Mouse (Mus musculus) forebrain, embryonic 11.5 days (tissue): ENCODE data around the gene Cdc27. TPM values are rescaled to one million over a fixed set of nuclear protein-coding genes. Genes with fewer than 3 reads are reported as not detected.

Experiments
- ATAC-seq: fragments of 200-750 bp; cut with Nextera tagmentation; replicated peaks from 2 replicates; pipeline ENCODE4 v1.8.0; 2017; ENCODE audit warnings: moderate TSS enrichment; ENCODE audit not compliant: low FRiP score
- DNase-seq: peaks from one replicate; pipeline ENCODE4 v3.0.0-alpha.2; 2017; ENCODE audit warnings: low spot score
- H3K27ac ChIP-seq: fragments of 300-500 bp; sonication (generic); 2 replicates; pipeline ENCODE4 v1.5.1; 2014; ENCODE audit warnings: low read depth, low read length
- H3K27me3 ChIP-seq: fragments of 300-500 bp; sonication (generic); 2 replicates; pipeline ENCODE4 v1.6.1; 2014; ENCODE audit warnings: mild to moderate bottlenecking, low read length, mixed read lengths; ENCODE audit not compliant: control insufficient read depth, insufficient read depth
- H3K36me3 ChIP-seq: fragments of 300-500 bp; sonication (generic); 2 replicates; pipeline ENCODE4 v1.6.1; 2014; ENCODE audit warnings: mild to moderate bottlenecking, low read length, moderate library complexity, mixed read lengths; ENCODE audit not compliant: control insufficient read depth, insufficient read depth
- H3K4me1 ChIP-seq: fragments of 300-500 bp; sonication (generic); replicated peaks from 2 replicates; pipeline ENCODE4 v1.6.1; 2014; ENCODE audit warnings: low read length, mixed read lengths; ENCODE audit not compliant: control insufficient read depth, insufficient read depth
- H3K4me2 ChIP-seq: fragments of 300-500 bp; sonication (generic); 2 replicates; pipeline ENCODE4 v1.6.1; 2014; ENCODE audit warnings: low read depth, mild to moderate bottlenecking, low read length, moderate library complexity, mixed read lengths; ENCODE audit not compliant: severe bottlenecking
- H3K4me3 ChIP-seq: fragments of 300-500 bp; sonication (generic); 2 replicates; pipeline ENCODE4 v1.5.1; 2014; ENCODE audit warnings: low read depth, low read length
- H3K9ac ChIP-seq: fragments of 300-500 bp; sonication (generic); 2 replicates; pipeline ENCODE4 v1.6.1; 2014; ENCODE audit warnings: low read length
- H3K9me3 ChIP-seq: fragments of 300-500 bp; sonication (generic); 2 replicates; pipeline ENCODE4 v1.6.1; 2016; ENCODE audit warnings: low read length, mixed read lengths; ENCODE audit not compliant: control insufficient read depth
- WGBS: fragments of 180-500 bp; shearing (Covaris S2); extraction: QIAGEN DNeasy Blood & Tissue Kit; methylation state at CpG from one replicate; pipeline ENCODE4 v1.1.7; 2014; 5-methylcytosine and 5-hydroxymethylcytosine counted together
- polyA plus RNA-seq: library from polyadenylated mRNA; unstranded; fragments of >200 nt; fragmentation: Nextera tagmentation; extraction: Ambion mirVana; gene quantifications from 2 replicates; pipeline ENCODE4 v1.2.1, GENCODE M21; 2014

Cdc27 gene
- polyA plus RNA-seq, 1 experiment from 2014 or later: 62.7 TPM

DNA sequence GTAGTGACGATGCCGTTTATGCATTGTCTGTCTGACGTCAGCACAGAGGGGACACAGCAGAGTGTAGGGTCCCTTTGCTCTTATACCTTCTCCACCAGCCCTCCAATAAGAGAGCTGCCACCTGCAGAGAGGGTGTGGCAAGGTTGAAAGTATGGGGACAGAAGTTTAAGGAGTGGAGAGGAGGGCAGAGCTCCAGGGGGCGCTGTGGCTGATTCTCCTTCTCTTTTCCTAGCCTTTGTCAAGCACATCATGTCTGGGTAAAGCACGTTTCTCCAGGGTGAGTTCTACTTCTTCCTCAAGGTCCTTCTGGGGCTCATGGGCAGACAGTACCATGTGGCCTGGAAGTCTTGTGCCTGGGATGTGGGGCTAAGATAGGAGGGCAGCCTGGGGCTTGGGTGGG is 35.1 kb upstream of the Cdc27 start:
- H3K4me3 ChIP-seq: no peak overlapping the region
- no peak overlapping the region for H3K9ac ChIP-seq
- ATAC-seq (no peak), DNase-seq (no peak)
- H3K4me2 ChIP-seq: no peak overlapping the region
- WGBS: 81% methylated on average over 5 of the region's 5 CpGs
- H3K36me3 ChIP-seq: no peaks in the 10 kb centered on the region
- no peaks in the 10 kb centered on the region for H3K4me1 ChIP-seq
- H3K27ac ChIP-seq: no peak overlapping the region
- no peaks in the 10 kb centered on the region for H3K27me3 ChIP-seq
- no peaks in the 10 kb centered on the region for H3K9me3 ChIP-seq

DNA sequence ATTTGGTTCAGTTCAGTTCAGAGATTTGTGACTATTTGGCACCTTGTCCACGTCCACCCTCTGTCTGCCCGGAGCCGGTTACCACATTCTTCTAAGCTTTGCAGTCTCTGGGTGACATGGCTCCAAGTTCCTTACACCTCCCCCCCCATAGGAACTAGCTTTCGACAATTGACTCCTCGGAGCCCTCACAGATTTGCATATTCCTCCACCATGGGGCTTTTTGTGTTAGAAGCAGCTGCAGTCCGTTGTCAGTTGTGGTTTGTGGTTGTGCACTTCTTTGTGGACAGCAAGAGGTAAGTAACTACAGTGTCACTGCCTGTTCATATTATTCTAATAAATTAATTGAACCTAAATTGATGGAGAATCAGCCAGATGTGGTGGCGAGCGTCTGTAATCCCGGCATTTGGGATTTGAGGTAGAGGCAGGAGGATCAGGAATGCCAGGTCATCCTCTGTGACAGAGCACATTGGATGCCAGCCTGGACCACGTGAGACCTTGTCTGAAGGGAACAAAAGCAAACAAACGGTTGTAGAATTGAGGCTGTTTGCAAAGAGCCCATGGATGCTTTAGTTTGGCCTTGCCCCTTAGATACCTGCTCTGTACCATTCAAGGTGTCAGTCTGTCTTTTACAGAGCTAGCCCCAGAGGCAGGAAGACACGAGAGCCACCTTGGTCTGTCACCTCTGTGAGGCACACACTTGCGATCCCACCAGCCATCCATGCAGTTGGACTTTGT is 32.4 kb upstream of the Cdc27 start:
- no peak overlapping the region for H3K9ac ChIP-seq
- H3K27me3 ChIP-seq: no peaks in the 10 kb centered on the region
- 65% methylated on average over 13 of the region's 13 CpGs for WGBS
- H3K9me3 ChIP-seq: no peaks in the 10 kb centered on the region
- no peaks in the 10 kb centered on the region for H3K36me3 ChIP-seq
- no peak overlapping the region for H3K4me3 ChIP-seq
- DNase-seq (peak; percentile 20), ATAC-seq (no peak)
- H3K4me1 ChIP-seq: no peaks in the 10 kb centered on the region
- H3K4me2 ChIP-seq: no peak overlapping the region
- no peak overlapping the region for H3K27ac ChIP-seq

DNA sequence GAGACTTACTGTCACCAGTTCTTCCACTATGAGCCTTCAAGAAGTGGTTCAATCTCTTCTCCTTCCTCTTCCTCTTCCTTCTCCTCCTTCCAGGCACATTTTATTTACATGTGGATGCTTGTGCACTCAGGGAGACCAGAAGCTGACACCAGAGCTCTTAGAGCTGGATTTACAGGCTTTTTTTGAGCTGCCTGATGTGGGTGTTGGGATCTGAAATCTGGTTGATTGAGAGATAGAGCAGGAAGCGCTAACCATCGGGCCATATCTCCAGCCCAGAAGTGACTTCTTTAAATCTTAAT is 31.8 kb upstream of the Cdc27 start:
- no peak overlapping the region for H3K27ac ChIP-seq
- H3K9ac ChIP-seq: no peak overlapping the region
- DNase-seq (no peak), ATAC-seq (no peak)
- no peaks in the 10 kb centered on the region for H3K9me3 ChIP-seq
- no peak overlapping the region for H3K4me2 ChIP-seq
- no peak overlapping the region for H3K4me3 ChIP-seq
- no peaks in the 10 kb centered on the region for H3K36me3 ChIP-seq
- no peaks in the 10 kb centered on the region for H3K27me3 ChIP-seq
- 96% methylated on average over 2 of the region's 2 CpGs for WGBS
- H3K4me1 ChIP-seq: no peaks in the 10 kb centered on the region

DNA sequence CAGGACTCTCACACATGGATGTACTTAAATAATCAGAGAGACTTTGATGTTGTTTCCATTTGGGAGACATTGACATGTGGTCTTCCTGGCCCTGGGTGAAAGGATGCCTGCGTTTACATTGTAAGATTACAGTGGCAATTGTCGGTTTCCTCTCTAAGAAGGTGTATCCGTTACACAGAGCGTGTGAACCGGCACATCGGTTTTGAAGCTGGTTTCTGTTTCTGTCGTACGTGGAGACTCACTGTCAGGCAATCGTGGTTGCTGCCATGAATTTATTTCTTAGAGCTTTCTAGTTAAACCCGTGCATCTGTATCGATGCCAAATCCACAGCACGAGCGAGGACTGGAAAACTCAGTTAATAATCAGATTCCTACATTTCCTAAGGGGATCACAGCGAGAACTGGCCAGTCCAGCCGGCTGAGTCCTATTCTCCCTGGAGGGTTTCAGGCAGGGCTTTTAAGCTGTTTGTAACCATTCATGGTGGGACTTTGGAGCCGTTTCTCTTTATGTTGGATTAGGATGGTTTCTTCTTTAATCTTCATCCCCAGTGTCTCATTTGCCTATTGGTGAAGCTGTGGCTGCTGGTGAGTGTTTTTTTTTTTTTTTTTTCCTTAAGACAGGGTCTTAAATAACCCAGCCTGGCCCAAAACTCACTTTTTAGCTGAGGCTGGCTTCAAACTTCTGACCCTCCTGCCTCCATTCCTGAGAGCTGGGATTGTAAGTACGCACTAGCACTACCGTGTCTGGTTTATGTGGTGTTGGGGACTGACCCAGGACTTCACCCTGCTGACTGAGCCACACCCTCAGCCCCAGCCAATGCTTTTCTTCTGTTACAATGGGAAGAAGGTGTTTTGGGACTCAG is 31.3 kb upstream of the Cdc27 start:
- H3K36me3 ChIP-seq: no peaks in the 10 kb centered on the region
- DNase-seq: no peak
- H3K27ac ChIP-seq: no peak overlapping the region
- no peaks in the 10 kb centered on the region for H3K4me1 ChIP-seq
- H3K4me2 ChIP-seq: no peak overlapping the region
- no peaks in the 10 kb centered on the region for H3K9me3 ChIP-seq
- no peak overlapping the region for H3K9ac ChIP-seq
- no peak overlapping the region for H3K4me3 ChIP-seq
- no peaks in the 10 kb centered on the region for H3K27me3 ChIP-seq
- ATAC-seq: no peak
- WGBS: 76% methylated on average over 18 of the region's 18 CpGs

DNA sequence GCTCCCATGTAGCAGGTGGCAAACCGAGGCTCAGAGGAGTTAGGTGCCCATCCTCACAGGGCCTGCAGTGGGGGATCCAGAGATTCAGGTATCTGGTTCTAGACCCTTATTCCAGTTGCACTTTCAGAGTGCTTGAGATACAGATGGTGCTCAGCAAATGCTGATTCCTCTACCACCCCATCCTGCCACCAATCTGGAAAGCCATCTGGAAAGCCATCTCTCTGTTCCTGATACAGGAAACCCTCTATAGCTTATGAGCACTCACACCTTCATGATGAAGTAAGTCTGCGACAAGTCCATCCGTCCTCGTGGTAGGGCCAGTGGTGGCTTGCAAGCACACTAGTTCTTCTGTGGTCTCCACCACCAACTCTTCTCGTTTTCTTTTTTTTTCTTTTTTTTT is 30.2 kb upstream of the Cdc27 start:
- Histone ChIP-seq H3K4me1 (no peaks in the 10 kb centered on the region), H3K27ac (no peak overlapping the region), H3K4me2 (no peak overlapping the region), H3K4me3 (no peak overlapping the region), H3K9ac (no peak overlapping the region), H3K36me3 (no peaks in the 10 kb centered on the region), H3K9me3 (no peaks in the 10 kb centered on the region), H3K27me3 (no peaks in the 10 kb centered on the region)
- 93% methylated on average over 5 of the region's 5 CpGs for WGBS
- DNase-seq (no peak), ATAC-seq (no peak)

DNA sequence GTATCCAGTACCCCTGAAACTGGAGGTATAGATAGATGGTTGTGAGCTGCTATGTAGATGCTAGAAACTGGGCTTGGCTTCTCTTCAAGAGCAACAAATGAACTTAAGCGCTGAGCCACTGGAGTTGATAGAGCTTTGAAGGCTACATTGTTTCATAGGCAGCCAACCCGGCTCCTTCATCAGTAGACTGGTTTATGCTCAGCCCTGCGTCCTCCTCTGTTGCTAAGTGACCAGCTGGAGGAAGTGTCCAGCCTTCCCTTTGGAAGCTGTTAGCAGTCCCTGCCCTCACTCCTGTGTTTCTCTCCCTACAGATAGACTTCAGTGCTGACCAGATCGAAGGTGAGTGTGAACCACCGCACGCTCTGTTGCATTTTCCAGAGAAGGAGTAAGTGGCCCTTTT is 29.7 kb upstream of the Cdc27 start:
- WGBS: 82% methylated on average over 6 of the region's 6 CpGs
- H3K36me3 ChIP-seq: no peaks in the 10 kb centered on the region
- H3K4me2 ChIP-seq: no peak overlapping the region
- H3K4me1 ChIP-seq: no peaks in the 10 kb centered on the region
- no peak overlapping the region for H3K9ac ChIP-seq
- no peak overlapping the region for H3K27ac ChIP-seq
- no peaks in the 10 kb centered on the region for H3K27me3 ChIP-seq
- H3K4me3 ChIP-seq: no peak overlapping the region
- ATAC-seq (no peak), DNase-seq (no peak)
- H3K9me3 ChIP-seq: no peaks in the 10 kb centered on the region

DNA sequence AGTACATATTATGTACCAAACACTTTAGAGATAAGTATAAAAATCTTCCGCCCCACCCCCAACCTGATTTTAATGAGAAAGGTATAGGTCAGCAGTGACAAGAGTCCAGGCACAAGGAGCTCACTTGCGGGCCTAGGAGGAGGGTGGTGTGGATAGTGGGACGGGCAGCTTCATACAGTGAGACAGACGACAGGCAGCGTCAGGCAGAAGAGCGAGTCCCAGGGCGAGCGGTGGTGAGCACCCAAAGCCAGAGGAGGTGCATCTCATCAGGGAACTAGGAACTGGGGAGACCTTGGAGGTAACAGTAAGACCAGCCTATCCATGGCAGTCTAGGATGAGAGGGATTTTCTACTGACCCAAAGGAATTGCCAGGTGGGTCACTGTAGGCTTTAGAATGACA is 29.2 kb upstream of the Cdc27 start:
- no peaks in the 10 kb centered on the region for H3K9me3 ChIP-seq
- H3K4me1 ChIP-seq: no peaks in the 10 kb centered on the region
- no peaks in the 10 kb centered on the region for H3K27me3 ChIP-seq
- no peak overlapping the region for H3K27ac ChIP-seq
- H3K9ac ChIP-seq: no peak overlapping the region
- no peak overlapping the region for H3K4me3 ChIP-seq
- WGBS: 92% methylated on average over 8 of the region's 8 CpGs
- ATAC-seq (no peak), DNase-seq (peak; percentile 24)
- no peaks in the 10 kb centered on the region for H3K36me3 ChIP-seq
- H3K4me2 ChIP-seq: no peak overlapping the region

DNA sequence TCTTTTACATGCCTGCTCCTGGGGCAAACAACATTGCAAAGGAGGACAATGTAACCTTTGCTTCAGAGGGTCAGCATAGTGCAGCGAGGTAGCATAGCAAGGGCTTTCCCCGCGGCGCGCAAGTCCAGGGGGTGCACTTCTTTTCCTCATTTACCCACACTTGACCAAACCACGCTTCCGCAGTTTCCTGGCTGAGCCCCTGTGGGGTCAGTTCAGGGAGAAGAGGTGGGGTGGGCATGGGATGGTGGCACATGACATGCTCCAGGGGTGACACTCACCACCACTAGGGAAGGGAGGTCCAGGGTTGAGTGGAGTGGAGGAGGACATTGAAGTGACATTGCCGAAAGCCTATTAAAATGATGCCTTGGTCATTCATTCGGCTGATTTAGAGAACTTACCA is 28.7 kb upstream of the Cdc27 start:
- Histone ChIP-seq H3K27ac (no peak overlapping the region), H3K4me1 (no peaks in the 10 kb centered on the region), H3K4me3 (no peak overlapping the region), H3K4me2 (no peak overlapping the region), H3K9me3 (no peaks in the 10 kb centered on the region), H3K27me3 (no peaks in the 10 kb centered on the region), H3K36me3 (no peaks in the 10 kb centered on the region), H3K9ac (no peak overlapping the region)
- DNase-seq: peak; percentile 24
- 93% methylated on average over 9 of the region's 9 CpGs for WGBS
- no peak for ATAC-seq

DNA sequence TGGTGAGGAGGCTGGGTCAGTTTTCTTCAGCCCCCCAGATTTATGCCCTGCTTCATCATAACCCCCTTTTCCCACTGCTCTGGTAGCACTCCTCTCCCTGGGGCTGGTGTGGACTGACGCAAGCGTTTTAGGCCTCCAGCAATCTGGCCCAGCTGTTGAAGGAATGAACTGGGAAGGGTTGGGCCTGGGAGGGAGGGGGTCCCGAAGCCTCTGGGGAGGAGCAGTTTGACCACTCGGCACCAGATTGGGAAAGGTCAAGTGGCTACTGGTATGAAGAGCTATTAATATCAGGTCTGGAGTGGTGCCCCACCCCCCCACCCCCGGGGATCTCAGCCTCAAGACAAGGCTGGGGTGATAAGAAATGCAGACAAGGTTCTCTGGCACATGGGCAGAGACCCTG is 27.7 kb upstream of the Cdc27 start:
- Histone ChIP-seq H3K27ac (no peak overlapping the region), H3K27me3 (no peaks in the 10 kb centered on the region), H3K9me3 (no peaks in the 10 kb centered on the region), H3K4me2 (no peak overlapping the region), H3K9ac (no peak overlapping the region), H3K4me1 (no peaks in the 10 kb centered on the region), H3K36me3 (no peaks in the 10 kb centered on the region), H3K4me3 (no peak overlapping the region)
- WGBS: 69% methylated on average over 5 of the region's 5 CpGs
- no peak for DNase-seq
- ATAC-seq: no peak
